Mouse (Mus musculus): ENCODE measurements around the gene Cdca7l. TPM values are rescaled to one million over a fixed set of nuclear protein-coding genes. Genes with fewer than 3 reads are reported as not detected.
A peak's percentile ranks its signal among the peaks of the same experiment; 100 is the strongest.
"Not testable (repeated sequence)": the region's sequence is repeated elsewhere in the genome, so short reads cannot be mapped to it uniquely, and the experiment has no call there.

Gene Cdca7l
- polyA plus RNA-seq, 1 experiment from 2014 or later, result 21.9 TPM

DNA sequence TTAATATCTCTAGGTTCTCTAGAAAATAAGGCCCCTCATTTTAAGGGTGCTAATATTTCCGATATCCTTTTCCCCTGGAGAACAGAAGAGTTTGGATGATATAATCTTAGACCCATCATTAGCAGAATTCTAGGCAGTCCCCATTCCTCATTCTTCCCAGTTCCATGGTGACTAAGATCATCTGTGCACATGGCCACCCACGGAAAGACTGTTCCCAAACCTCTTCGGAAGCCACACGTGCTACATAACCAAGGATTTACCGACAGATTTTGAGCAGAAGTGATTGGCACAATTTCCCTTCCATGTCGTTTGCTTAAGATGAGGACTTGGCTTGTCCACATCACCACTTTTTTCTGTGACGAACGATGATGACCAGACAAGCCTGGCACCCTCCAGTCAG is 99.6 kb downstream of the Cdca7l start:
- ChIA-PET CTCF (no interaction called here), POLR2A (no interaction called here)
- peaks cover 3% of the 10 kb centered on the region for H3K27me3 ChIP-seq
- DNase-seq (ENCODE audit: low read depth, low spot score) (no peak), ATAC-seq (no peak)
- in situ Hi-C loops (cut with MboI; ENCODE audit: low pct_unique_long_range_greater_than_20kb), result no loop called here
- no peak for TF ChIP-seq CTCF (IDR thresholded peaks at IDR 0.05)

DNA sequence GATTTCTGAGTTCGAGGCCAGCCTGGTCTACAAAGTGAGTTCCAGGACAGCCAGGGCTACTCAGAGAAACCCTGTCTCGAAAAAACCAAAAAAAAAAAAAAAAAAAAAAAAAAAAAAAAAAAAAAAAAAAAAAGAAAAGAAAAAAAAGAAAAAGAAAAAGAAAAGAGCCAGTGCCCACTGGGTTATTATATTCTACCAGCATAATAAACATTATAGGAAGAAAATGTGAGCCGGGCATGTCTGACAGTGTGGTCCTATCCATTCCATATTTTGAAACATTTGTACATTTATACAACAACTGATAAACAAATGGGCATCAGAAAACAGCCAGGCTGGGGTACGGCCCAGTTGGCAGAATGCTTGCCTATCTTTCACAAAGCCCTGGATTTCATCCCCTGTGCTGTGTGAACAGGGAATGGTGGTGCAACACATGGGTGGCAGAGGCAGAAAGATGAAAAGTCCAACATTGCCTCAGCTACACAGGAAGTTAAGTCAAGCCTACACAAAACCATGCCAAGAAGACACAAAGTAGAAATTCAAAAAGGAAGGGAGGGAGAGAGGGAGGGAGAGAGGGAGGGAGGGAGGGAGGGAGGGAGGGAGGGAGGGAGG is 101.2 kb downstream of the Cdca7l start:
- in situ Hi-C loops (cut with MboI; ENCODE audit: low pct_unique_long_range_greater_than_20kb); ATAC-seq; H3K27me3 ChIP-seq; CTCF ChIA-PET; DNase-seq (ENCODE audit: low read depth, low spot score); POLR2A ChIA-PET: not testable (repeated sequence)

DNA sequence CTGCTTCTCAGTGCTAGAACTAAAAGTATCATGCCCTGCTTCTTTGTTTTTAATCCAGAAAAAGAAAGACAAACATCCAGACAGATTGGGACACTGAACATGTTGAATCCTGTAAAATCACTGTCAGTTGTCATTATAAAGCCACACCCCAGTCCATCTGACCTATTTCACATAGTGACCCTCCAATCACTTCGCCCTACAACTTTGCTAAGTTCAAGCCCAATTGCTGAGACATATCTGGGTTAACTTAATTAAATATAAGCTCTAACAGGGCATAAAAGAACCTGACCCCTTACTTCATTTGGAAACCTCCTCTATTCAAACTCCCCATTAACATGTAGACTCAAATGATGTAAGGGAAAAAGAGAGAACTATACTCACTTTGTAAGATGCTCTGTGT is 107.3 kb downstream of the Cdca7l start:
- ATAC-seq (no peak), DNase-seq (ENCODE audit: low read depth, low spot score) (no peak)
- H3K27me3 ChIP-seq, result no peaks in the 10 kb centered on the region
- CTCF ChIA-PET, result no interaction called here
- no peak for TF ChIP-seq CTCF (IDR thresholded peaks at IDR 0.05)
- in situ Hi-C loops (cut with MboI; ENCODE audit: low pct_unique_long_range_greater_than_20kb), result no loop called here
- POLR2A ChIA-PET, result no interaction called here

DNA sequence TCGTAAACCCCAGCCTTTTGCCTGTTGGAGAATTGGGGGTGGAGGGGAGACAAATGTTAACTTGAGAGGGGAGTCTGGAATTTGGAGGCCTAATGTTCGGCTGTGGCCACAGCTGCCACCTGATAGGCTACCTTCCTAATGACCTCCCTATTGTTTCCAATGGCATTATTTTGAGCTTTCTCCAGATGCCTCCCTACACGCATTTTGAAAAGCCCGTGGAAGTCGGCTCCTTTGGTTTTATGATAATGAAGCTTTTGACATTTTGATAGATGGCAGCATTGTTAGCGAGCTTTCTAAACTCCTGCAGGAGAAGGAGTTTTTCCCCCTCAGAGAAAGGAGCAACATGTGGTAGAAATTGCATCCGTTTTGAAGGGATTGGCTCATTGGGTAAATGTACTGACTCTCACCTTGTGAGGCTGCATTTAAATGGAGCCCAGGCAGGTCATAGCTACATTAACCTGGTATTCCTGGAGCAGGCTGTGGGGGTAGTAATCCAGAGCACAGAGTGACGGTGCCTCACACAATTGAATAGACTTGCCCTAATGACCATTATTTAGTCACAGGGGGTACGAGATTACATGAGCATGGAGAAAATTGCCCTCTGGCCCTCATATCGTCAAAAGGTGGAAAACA is 110.6 kb downstream of the Cdca7l start:
- in situ Hi-C loops (cut with MboI; ENCODE audit: low pct_unique_long_range_greater_than_20kb), result no loop called here
- ATAC-seq (no peak), DNase-seq (ENCODE audit: low read depth, low spot score) (no peak)
- ChIA-PET POLR2A (no interaction called here), CTCF (interaction anchor here (1.5 kb wide), 1 partner anchor 43 kb away, joined by 4 read pairs; no protein-coding TSS in a partner anchor)
- H3K27me3 ChIP-seq, result no peaks in the 10 kb centered on the region
- TF ChIP-seq CTCF (IDR thresholded peaks at IDR 0.05), result no peak

DNA sequence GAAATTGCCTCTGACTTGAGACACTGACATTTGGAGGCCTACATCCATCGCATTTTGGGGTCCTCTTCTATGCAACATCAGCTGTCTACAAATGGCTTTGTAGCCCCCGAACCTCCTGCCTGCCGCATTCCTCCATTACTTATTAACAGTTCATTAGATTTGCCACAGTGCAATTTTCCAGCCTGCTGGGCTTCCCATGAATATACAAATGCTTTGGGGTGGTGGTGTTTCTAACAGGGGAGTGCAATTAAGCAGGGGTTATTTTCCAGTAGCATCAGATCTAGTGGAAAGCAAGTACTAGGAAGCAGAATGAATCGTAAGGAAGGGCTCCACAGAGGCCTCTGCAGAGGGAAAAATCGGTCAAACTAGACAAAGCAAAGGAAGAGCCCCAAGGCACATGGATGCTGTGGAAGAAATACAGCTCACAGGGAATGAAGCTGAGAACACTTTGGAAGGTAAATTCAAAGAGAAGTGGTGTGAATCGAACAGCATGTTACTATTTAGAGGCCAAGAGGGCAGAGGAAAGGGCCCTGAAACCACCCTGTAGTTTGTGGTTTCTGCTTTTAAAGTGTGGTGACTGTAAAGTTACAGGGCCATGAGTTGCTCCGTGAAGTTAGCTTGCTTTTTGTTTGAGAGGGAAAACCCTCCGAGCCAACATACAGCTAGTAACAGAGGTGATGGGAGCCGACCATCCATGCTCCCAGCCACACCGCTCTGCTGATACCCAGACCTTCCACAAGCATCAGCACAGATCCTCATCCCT is 111.9 kb downstream of the Cdca7l start:
- no peak for TF ChIP-seq CTCF (IDR thresholded peaks at IDR 0.05)
- ChIA-PET POLR2A (no interaction called here), CTCF (no interaction called here)
- in situ Hi-C loops (cut with MboI; ENCODE audit: low pct_unique_long_range_greater_than_20kb), result no loop called here
- ATAC-seq, result no peak
- H3K27me3 ChIP-seq, result no peaks in the 10 kb centered on the region
- peak; percentile 12 for DNase-seq (ENCODE audit: low read depth, low spot score)

Data from Patski (cell line).